Mouse (Mus musculus): Measurements from ENCODE around the gene Rnf141. TPM values are rescaled to one million over a fixed set of nuclear protein-coding genes. Genes with fewer than 3 reads are reported as not detected.

Rnf141 gene
- polyA plus RNA-seq, 1 experiment, result 16.6 TPM

GRCm38 (mm10) chr7:110867116-110867515 lies 22.9 kb upstream of the Rnf141 start:
- Histone ChIP-seq H3K27ac (ENCODE audit: control insufficient read depth, insufficient read depth, low read length) (no peak overlapping the region), H3K36me3 (ENCODE audit: control insufficient read depth, insufficient read depth, low read length) (no peaks in the 10 kb centered on the region), H3K4me1 (replicated peaks; ENCODE audit: control insufficient read depth, insufficient read depth, low read length) (no peaks in the 10 kb centered on the region), H3K27me3 (ENCODE audit: control insufficient read depth, insufficient read depth, low read length) (no peaks in the 10 kb centered on the region), H3K4me3 (ENCODE audit: control insufficient read depth, insufficient read depth, low read length) (no peak overlapping the region)
- WGBS, result 97% methylated on average over 6 of the region's 6 CpGs
- TF ChIP-seq POLR2A (IDR thresholded peaks at IDR 0.05; ENCODE audit: control insufficient read depth, extremely low read depth, insufficient read depth, low read length, poor library complexity), result no peak
- TF ChIP-seq CTCF (IDR thresholded peaks at IDR 0.05; ENCODE audit: borderline replicate concordance, control insufficient read depth, extremely low read depth, insufficient read depth, low read length, poor library complexity), result no peak
- no peak for DNase-seq

- Histone ChIP-seq H3K36me3 (ENCODE audit: control insufficient read depth, insufficient read depth, low read length) (no peaks in the 10 kb centered on the region), H3K27ac (ENCODE audit: control insufficient read depth, insufficient read depth, low read length) (no peak overlapping the region), H3K27me3 (ENCODE audit: control insufficient read depth, insufficient read depth, low read length) (no peaks in the 10 kb centered on the region), H3K4me3 (ENCODE audit: control insufficient read depth, insufficient read depth, low read length) (no peak overlapping the region), H3K4me1 (replicated peaks; ENCODE audit: control insufficient read depth, insufficient read depth, low read length) (no peaks in the 10 kb centered on the region)
- WGBS, result 98% methylated on average over 3 of the region's 3 CpGs
- no peak for TF ChIP-seq CTCF (IDR thresholded peaks at IDR 0.05; ENCODE audit: borderline replicate concordance, control insufficient read depth, extremely low read depth, insufficient read depth, low read length, poor library complexity)
- no peak for TF ChIP-seq POLR2A (IDR thresholded peaks at IDR 0.05; ENCODE audit: control insufficient read depth, extremely low read depth, insufficient read depth, low read length, poor library complexity)
- no peak for DNase-seq
Measured at GRCm38 (mm10) chr7:110866021-110866420, 21.8 kb upstream of the Rnf141 start.

GRCm38 (mm10) chr7:110865570-110865969 lies 21.3 kb upstream of the Rnf141 start:
- H3K36me3 ChIP-seq (ENCODE audit: control insufficient read depth, insufficient read depth, low read length), result no peaks in the 10 kb centered on the region
- TF ChIP-seq POLR2A (IDR thresholded peaks at IDR 0.05; ENCODE audit: control insufficient read depth, extremely low read depth, insufficient read depth, low read length, poor library complexity) (no peak), CTCF (IDR thresholded peaks at IDR 0.05; ENCODE audit: borderline replicate concordance, control insufficient read depth, extremely low read depth, insufficient read depth, low read length, poor library complexity) (no peak)
- WGBS, result 94% methylated on average over 6 of the region's 6 CpGs
- no peak for DNase-seq
- no peak overlapping the region for H3K4me3 ChIP-seq (ENCODE audit: control insufficient read depth, insufficient read depth, low read length)
- no peaks in the 10 kb centered on the region for H3K4me1 ChIP-seq (replicated peaks; ENCODE audit: control insufficient read depth, insufficient read depth, low read length)
- H3K27ac ChIP-seq (ENCODE audit: control insufficient read depth, insufficient read depth, low read length), result no peak overlapping the region
- no peaks in the 10 kb centered on the region for H3K27me3 ChIP-seq (ENCODE audit: control insufficient read depth, insufficient read depth, low read length)

- Histone ChIP-seq H3K4me1 (replicated peaks; ENCODE audit: control insufficient read depth, insufficient read depth, low read length) (no peaks in the 10 kb centered on the region), H3K4me3 (ENCODE audit: control insufficient read depth, insufficient read depth, low read length) (no peak overlapping the region), H3K27me3 (ENCODE audit: control insufficient read depth, insufficient read depth, low read length) (no peaks in the 10 kb centered on the region), H3K36me3 (ENCODE audit: control insufficient read depth, insufficient read depth, low read length) (no peaks in the 10 kb centered on the region), H3K27ac (ENCODE audit: control insufficient read depth, insufficient read depth, low read length) (no peak overlapping the region)
- DNase-seq, result no peak
- TF ChIP-seq CTCF (IDR thresholded peaks at IDR 0.05; ENCODE audit: borderline replicate concordance, control insufficient read depth, extremely low read depth, insufficient read depth, low read length, poor library complexity), result no peak
- TF ChIP-seq POLR2A (IDR thresholded peaks at IDR 0.05; ENCODE audit: control insufficient read depth, extremely low read depth, insufficient read depth, low read length, poor library complexity), result no peak
- WGBS, result 88% methylated on average over 10 of the region's 10 CpGs
Measured at GRCm38 (mm10) chr7:110865038-110865437, 20.8 kb upstream of the Rnf141 start.

GRCm38 (mm10) chr7:110862751-110863289 lies 18.6 kb upstream of the Rnf141 start, which contains the start of gene Lyve1:
TSS of gene Lyve1 (minus strand) at chr7:110863239.
- H3K27me3 ChIP-seq (ENCODE audit: control insufficient read depth, insufficient read depth, low read length), result no peaks in the 10 kb centered on the region
- WGBS, result 86% methylated on average over 12 of the region's 12 CpGs
- DNase-seq, result no peak
- H3K36me3 ChIP-seq (ENCODE audit: control insufficient read depth, insufficient read depth, low read length), result no peaks in the 10 kb centered on the region
- no peaks in the 10 kb centered on the region for H3K4me1 ChIP-seq (replicated peaks; ENCODE audit: control insufficient read depth, insufficient read depth, low read length)
- TF ChIP-seq CTCF (IDR thresholded peaks at IDR 0.05; ENCODE audit: borderline replicate concordance, control insufficient read depth, extremely low read depth, insufficient read depth, low read length, poor library complexity), result no peak
- no peak for TF ChIP-seq POLR2A (IDR thresholded peaks at IDR 0.05; ENCODE audit: control insufficient read depth, extremely low read depth, insufficient read depth, low read length, poor library complexity)
- H3K27ac ChIP-seq (ENCODE audit: control insufficient read depth, insufficient read depth, low read length), result no peak within 1 kb of the TSS
- H3K4me3 ChIP-seq (ENCODE audit: control insufficient read depth, insufficient read depth, low read length), result no peak within 1 kb of the TSS

GRCm38 (mm10) chr7:110860129-110860528 lies 15.9 kb upstream of the Rnf141 start:
- Histone ChIP-seq H3K27me3 (ENCODE audit: control insufficient read depth, insufficient read depth, low read length) (no peaks in the 10 kb centered on the region), H3K27ac (ENCODE audit: control insufficient read depth, insufficient read depth, low read length) (no peak overlapping the region), H3K4me3 (ENCODE audit: control insufficient read depth, insufficient read depth, low read length) (no peak overlapping the region), H3K4me1 (replicated peaks; ENCODE audit: control insufficient read depth, insufficient read depth, low read length) (no peaks in the 10 kb centered on the region), H3K36me3 (ENCODE audit: control insufficient read depth, insufficient read depth, low read length) (no peaks in the 10 kb centered on the region)
- DNase-seq, result no peak
- 54% methylated on average over 5 of the region's 5 CpGs for WGBS
- no peak for TF ChIP-seq CTCF (IDR thresholded peaks at IDR 0.05; ENCODE audit: borderline replicate concordance, control insufficient read depth, extremely low read depth, insufficient read depth, low read length, poor library complexity)
- no peak for TF ChIP-seq POLR2A (IDR thresholded peaks at IDR 0.05; ENCODE audit: control insufficient read depth, extremely low read depth, insufficient read depth, low read length, poor library complexity)

GRCm38 (mm10) chr7:110855604-110856003 lies 11.3 kb upstream of the Rnf141 start:
- WGBS, result 78% methylated on average over 1 of the region's 1 CpGs
- Histone ChIP-seq H3K36me3 (ENCODE audit: control insufficient read depth, insufficient read depth, low read length) (no peaks in the 10 kb centered on the region), H3K27me3 (ENCODE audit: control insufficient read depth, insufficient read depth, low read length) (no peaks in the 10 kb centered on the region), H3K4me3 (ENCODE audit: control insufficient read depth, insufficient read depth, low read length) (no peak overlapping the region), H3K27ac (ENCODE audit: control insufficient read depth, insufficient read depth, low read length) (no peak overlapping the region), H3K4me1 (replicated peaks; ENCODE audit: control insufficient read depth, insufficient read depth, low read length) (no peaks in the 10 kb centered on the region)
- no peak for DNase-seq
- TF ChIP-seq CTCF (IDR thresholded peaks at IDR 0.05; ENCODE audit: borderline replicate concordance, control insufficient read depth, extremely low read depth, insufficient read depth, low read length, poor library complexity) (no peak), POLR2A (IDR thresholded peaks at IDR 0.05; ENCODE audit: control insufficient read depth, extremely low read depth, insufficient read depth, low read length, poor library complexity) (no peak)
